Mouse (Mus musculus) skeletal muscle tissue, postnatal 0 days (tissue): ENCODE measurements around the gene Scgb2b2. TPM values are rescaled to one million over a fixed set of nuclear protein-coding genes. Genes with fewer than 3 reads are reported as not detected.

ENCODE experiments used
- polyA plus RNA-seq: library from polyadenylated mRNA; unstranded; fragments of >200 nt; fragmentation: Nextera tagmentation; extraction: Ambion mirVana; gene quantifications from 2 replicates; pipeline ENCODE4 v1.2.1, GENCODE M21; 2015

Scgb2b2 gene
- not detected in 2 replicates for polyA plus RNA-seq

GRCm38 (mm10) chr7:31290208-31290607 lies at the start of gene Scgb2b2:
Scgb2b2 (plus strand) TSS chr7:31290508.

GRCm38 (mm10) chr7:31291721-31292120 lies 1.4 kb downstream of the Scgb2b2 start, which contains the start of gene Scgb1b2:
Scgb1b2 (minus strand) TSS chr7:31291821.

Other genes starting within 250 kb of the Scgb2b2 start
- 33.4 and 46.8 TPM in 2 replicates for gene Fxyd5, start 248.0 kb upstream of the Scgb2b2 start, polyA plus RNA-seq
- 1.5 and 2.8 TPM in 2 replicates for gene Fxyd7, start 239.0 kb upstream of the Scgb2b2 start, polyA plus RNA-seq
- gene Fxyd1, start 233.3 kb upstream of the Scgb2b2 start, polyA plus RNA-seq: 981 and 1,160 TPM in 2 replicates
- 1.1 and 1.3 TPM in 2 replicates for gene Lgi4, start 231.2 kb upstream of the Scgb2b2 start, polyA plus RNA-seq
- gene Fxyd3, start 213.8 kb upstream of the Scgb2b2 start, polyA plus RNA-seq: 0.87 and 5.7 TPM in 2 replicates
- gene Hpn, start 175.2 kb upstream of the Scgb2b2 start, polyA plus RNA-seq: 0.83 and 1.2 TPM in 2 replicates
- 18.3 and 21.0 TPM in 2 replicates for gene Scn1b, start 163.5 kb upstream of the Scgb2b2 start, polyA plus RNA-seq
- 31.3 TPM in 2 replicates for gene Gramd1a, start 134.6 kb upstream of the Scgb2b2 start, polyA plus RNA-seq
- gene Scgb1b2, start 1.3 kb downstream of the Scgb2b2 start, polyA plus RNA-seq: not detected in 2 replicates
- gene Scgb2b3, start 71.6 kb downstream of the Scgb2b2 start, polyA plus RNA-seq: not detected in 2 replicates
- not detected in 2 replicates for gene Scgb1b3, start 85.1 kb downstream of the Scgb2b2 start, polyA plus RNA-seq